Mouse (Mus musculus): ENCODE measurements at regions not wholly inside any gene's neighbourhood (a gene's known extent, or its start where the extent isn't known, plus 50 kb on each side); places are given as distances from the start of the nearest gene placed in this dataset.

DNA sequence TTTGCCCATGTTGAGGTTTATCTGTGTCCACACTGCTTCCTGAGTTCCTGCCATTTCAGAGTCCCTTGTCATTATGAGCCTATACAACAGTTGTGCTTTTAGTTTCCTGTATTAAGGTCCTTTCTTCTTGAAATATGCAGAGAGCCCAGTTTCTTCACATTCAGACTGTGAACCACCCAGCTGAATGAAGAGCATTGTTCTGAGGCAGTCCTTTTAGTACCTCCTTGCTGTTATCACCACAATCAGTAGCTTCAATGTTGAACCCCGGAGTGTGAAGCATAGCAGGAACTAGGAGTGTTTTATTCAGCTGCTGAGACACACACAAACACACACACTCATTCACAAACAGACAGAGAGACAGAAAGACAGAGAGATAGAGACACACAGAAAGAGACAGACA, 1452.1 kb downstream of the Gsdmc2 start:
- 45% methylated on average over 1 of the region's 1 CpGs for WGBS
- peak overlapping the region; percentile 5; the same call in 1 of the 2 replicates for H3K27ac ChIP-seq (ENCODE audit: low read length)
- no peak overlapping the region for H3K4me3 ChIP-seq (ENCODE audit: low read length)
- no peaks in the 10 kb centered on the region for H3K36me3 ChIP-seq (ENCODE audit: control insufficient read depth, insufficient read depth, low read length)
- peaks cover 6% of the 10 kb centered on the region; the same call in 1 of the 2 replicates for H3K4me1 ChIP-seq (replicated peaks; ENCODE audit: control insufficient read depth, insufficient read depth, low read length)
- H3K27me3 ChIP-seq (ENCODE audit: control insufficient read depth, insufficient read depth, low read depth, low read length): no peaks in the 10 kb centered on the region
- no peak overlapping the region for H3K4me2 ChIP-seq (ENCODE audit: low read depth, low read length)
- peak; percentile 54 for ATAC-seq (ENCODE audit: low read depth)
- no peaks in the 10 kb centered on the region for H3K9me3 ChIP-seq (ENCODE audit: control insufficient read depth, low read length)
- no peak overlapping the region for H3K9ac ChIP-seq (ENCODE audit: low read length)

- H3K27ac ChIP-seq (ENCODE audit: low read length): no peak overlapping the region
- 64% methylated on average over 3 of the region's 3 CpGs for WGBS
Observed at GRCm38 (mm10) chr15:62392381-62392780, 1452.6 kb downstream of the Gsdmc2 start.

DNA sequence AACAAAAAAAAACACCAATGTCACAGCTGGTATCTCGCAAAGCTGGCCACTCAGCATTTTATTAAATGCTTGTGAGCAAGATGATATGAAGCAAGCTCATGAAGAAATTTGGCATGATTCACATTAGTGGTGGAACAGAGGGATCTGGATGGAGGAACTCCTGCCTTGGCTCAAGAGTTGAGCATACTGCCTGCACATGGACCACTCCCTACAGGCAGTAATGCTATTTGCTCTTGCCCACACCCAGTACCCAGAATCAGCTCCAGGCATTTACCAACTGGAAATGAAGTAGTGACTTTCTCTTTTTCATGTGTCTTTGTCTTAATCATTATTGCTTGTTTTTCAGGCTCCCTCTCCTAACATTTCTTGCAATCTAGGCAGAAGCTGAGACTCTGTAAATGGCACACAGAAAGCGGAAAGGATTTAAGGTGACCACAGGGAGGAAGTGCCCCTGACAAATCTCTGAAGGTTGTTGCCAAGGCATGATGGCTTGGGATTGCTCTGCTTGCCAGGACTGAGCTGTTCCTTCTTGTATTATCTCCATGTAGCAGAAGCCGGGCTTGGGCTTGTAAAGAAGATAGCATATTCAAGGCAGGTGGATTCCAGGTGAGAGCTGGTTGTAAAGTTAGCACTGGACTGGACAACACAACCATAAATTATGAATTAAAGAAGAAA, 1455.4 kb downstream of the Gsdmc2 start:
- ATAC-seq (ENCODE audit: low read depth): no peak
- no peak overlapping the region for H3K9ac ChIP-seq (ENCODE audit: low read length)

More at GRCm38 (mm10) chr15:62392381-62392780, 1452.6 kb downstream of the Gsdmc2 start:
- Histone ChIP-seq H3K36me3 (ENCODE audit: control insufficient read depth, insufficient read depth, low read length) (no peaks in the 10 kb centered on the region), H3K4me2 (ENCODE audit: low read depth, low read length) (no peak overlapping the region), H3K27me3 (ENCODE audit: control insufficient read depth, insufficient read depth, low read depth, low read length) (no peaks in the 10 kb centered on the region), H3K4me1 (replicated peaks; ENCODE audit: control insufficient read depth, insufficient read depth, low read length) (peaks cover 6% of the 10 kb centered on the region; the same call in 1 of the 2 replicates), H3K4me3 (ENCODE audit: low read length) (no peak overlapping the region), H3K9me3 (ENCODE audit: control insufficient read depth, low read length) (no peaks in the 10 kb centered on the region), H3K9ac (ENCODE audit: low read length) (no peak overlapping the region)
- ATAC-seq (ENCODE audit: low read depth): peak; percentile 59

DNA sequence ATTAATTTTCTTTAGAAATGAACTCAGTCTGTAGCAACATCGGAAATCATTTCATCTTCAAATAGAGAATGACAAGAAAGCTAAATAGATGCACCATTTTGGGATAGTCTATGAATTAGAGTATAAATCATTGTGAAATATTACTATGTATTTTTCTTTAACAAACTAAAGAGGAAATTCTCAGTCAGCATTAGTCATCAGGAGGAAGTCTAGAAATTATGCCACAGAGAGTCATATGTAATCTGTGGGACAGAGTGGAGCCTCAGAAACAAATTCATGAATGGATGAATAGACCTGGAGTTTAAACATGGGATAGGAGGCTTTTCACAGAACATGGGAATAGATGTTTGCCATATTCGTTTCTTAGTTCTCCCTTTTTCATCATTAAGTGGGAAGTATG, 1459.4 kb upstream of the A1bg start:
- Histone ChIP-seq H3K27ac (ENCODE audit: low read length) (no peak overlapping the region), H3K36me3 (ENCODE audit: control insufficient read depth, insufficient read depth, low read length) (no peaks in the 10 kb centered on the region), H3K27me3 (ENCODE audit: control insufficient read depth, insufficient read depth, low read depth, low read length) (no peaks in the 10 kb centered on the region), H3K9ac (ENCODE audit: low read length) (no peak overlapping the region), H3K4me1 (replicated peaks; ENCODE audit: control insufficient read depth, insufficient read depth, low read length) (no peaks in the 10 kb centered on the region), H3K9me3 (ENCODE audit: control insufficient read depth, low read length) (no peaks in the 10 kb centered on the region), H3K4me3 (ENCODE audit: low read length) (no peak overlapping the region), H3K4me2 (ENCODE audit: low read depth, low read length) (no peak overlapping the region)
- no peak for ATAC-seq (ENCODE audit: low read depth)
- 73% methylated on average over 2 of the region's 2 CpGs for WGBS

More for the DNA sequence above, 1455.4 kb downstream of the Gsdmc2 start:
- WGBS: 90% methylated on average over 3 of the region's 3 CpGs
- H3K4me1 ChIP-seq (replicated peaks; ENCODE audit: control insufficient read depth, insufficient read depth, low read length): 0 out of 2 replicates have a peak, but pooled peaks cover 2% of the 10 kb centered on the region
- no peak overlapping the region for H3K4me3 ChIP-seq (ENCODE audit: low read length)
- H3K4me2 ChIP-seq (ENCODE audit: low read depth, low read length): no peak overlapping the region
- no peaks in the 10 kb centered on the region for H3K36me3 ChIP-seq (ENCODE audit: control insufficient read depth, insufficient read depth, low read length)
- H3K27ac ChIP-seq (ENCODE audit: low read length): no peak overlapping the region
- no peaks in the 10 kb centered on the region for H3K9me3 ChIP-seq (ENCODE audit: control insufficient read depth, low read length)
- H3K27me3 ChIP-seq (ENCODE audit: control insufficient read depth, insufficient read depth, low read depth, low read length): no peaks in the 10 kb centered on the region

DNA sequence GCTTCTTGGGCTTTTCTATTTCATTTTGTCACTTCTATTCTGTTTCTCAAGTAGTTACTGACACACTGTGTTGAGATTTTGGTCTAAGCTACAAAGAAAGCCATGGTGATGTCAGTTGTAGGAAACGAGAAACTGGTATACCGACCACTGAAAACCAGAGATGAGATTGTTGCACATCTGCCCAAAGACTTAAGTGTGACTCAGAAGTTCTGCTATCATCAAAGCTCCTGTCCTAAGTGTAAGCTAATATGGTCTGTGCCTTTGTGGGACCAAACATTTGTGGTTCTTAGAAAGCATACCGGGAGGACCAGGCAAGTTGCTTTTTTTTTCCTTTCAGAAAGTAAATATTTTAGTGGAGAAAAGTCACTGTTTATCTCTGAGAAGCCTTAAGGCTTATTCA, 1451.8 kb upstream of the A1bg start:
- ATAC-seq (ENCODE audit: low read depth): no peak
- 66% methylated on average over 3 of the region's 3 CpGs for WGBS
- H3K4me3 ChIP-seq (ENCODE audit: low read length): no peak overlapping the region

GRCm38 (mm10) chr15:62361171-62361570, 1438.4 kb upstream of the A1bg start:
- H3K9me3 ChIP-seq (ENCODE audit: control insufficient read depth, low read length): no peaks in the 10 kb centered on the region
- no peak overlapping the region for H3K4me3 ChIP-seq (ENCODE audit: low read length)
- no peaks in the 10 kb centered on the region for H3K4me1 ChIP-seq (replicated peaks; ENCODE audit: control insufficient read depth, insufficient read depth, low read length)
- H3K4me2 ChIP-seq (ENCODE audit: low read depth, low read length): no peak overlapping the region
- H3K36me3 ChIP-seq (ENCODE audit: control insufficient read depth, insufficient read depth, low read length): no peaks in the 10 kb centered on the region
- H3K27ac ChIP-seq (ENCODE audit: low read length): no peak overlapping the region
- ATAC-seq (ENCODE audit: low read depth): no peak
- no peak overlapping the region for H3K9ac ChIP-seq (ENCODE audit: low read length)
- H3K27me3 ChIP-seq (ENCODE audit: control insufficient read depth, insufficient read depth, low read depth, low read length): no peaks in the 10 kb centered on the region

More for the DNA sequence above, 1451.8 kb upstream of the A1bg start:
- Histone ChIP-seq H3K27me3 (ENCODE audit: control insufficient read depth, insufficient read depth, low read depth, low read length) (no peaks in the 10 kb centered on the region), H3K9me3 (ENCODE audit: control insufficient read depth, low read length) (no peaks in the 10 kb centered on the region), H3K9ac (ENCODE audit: low read length) (no peak overlapping the region), H3K27ac (ENCODE audit: low read length) (no peak overlapping the region), H3K4me1 (replicated peaks; ENCODE audit: control insufficient read depth, insufficient read depth, low read length) (no peaks in the 10 kb centered on the region), H3K4me2 (ENCODE audit: low read depth, low read length) (no peak overlapping the region), H3K36me3 (ENCODE audit: control insufficient read depth, insufficient read depth, low read length) (no peaks in the 10 kb centered on the region)

GRCm38 (mm10) chr15:62358338-62359239, 1435.8 kb upstream of the A1bg start:
- H3K4me1 ChIP-seq (replicated peaks; ENCODE audit: control insufficient read depth, insufficient read depth, low read length): no peaks in the 10 kb centered on the region
- H3K4me3 ChIP-seq (ENCODE audit: low read length): no peak overlapping the region
- H3K27me3 ChIP-seq (ENCODE audit: control insufficient read depth, insufficient read depth, low read depth, low read length): no peaks in the 10 kb centered on the region
- WGBS: 76% methylated on average over 8 of the region's 8 CpGs
- no peak overlapping the region for H3K27ac ChIP-seq (ENCODE audit: low read length)
- H3K9ac ChIP-seq (ENCODE audit: low read length): no peak overlapping the region
- no peaks in the 10 kb centered on the region for H3K36me3 ChIP-seq (ENCODE audit: control insufficient read depth, insufficient read depth, low read length)
- no peaks in the 10 kb centered on the region for H3K9me3 ChIP-seq (ENCODE audit: control insufficient read depth, low read length)
- no peak for ATAC-seq (ENCODE audit: low read depth)
- H3K4me2 ChIP-seq (ENCODE audit: low read depth, low read length): no peak overlapping the region

DNA sequence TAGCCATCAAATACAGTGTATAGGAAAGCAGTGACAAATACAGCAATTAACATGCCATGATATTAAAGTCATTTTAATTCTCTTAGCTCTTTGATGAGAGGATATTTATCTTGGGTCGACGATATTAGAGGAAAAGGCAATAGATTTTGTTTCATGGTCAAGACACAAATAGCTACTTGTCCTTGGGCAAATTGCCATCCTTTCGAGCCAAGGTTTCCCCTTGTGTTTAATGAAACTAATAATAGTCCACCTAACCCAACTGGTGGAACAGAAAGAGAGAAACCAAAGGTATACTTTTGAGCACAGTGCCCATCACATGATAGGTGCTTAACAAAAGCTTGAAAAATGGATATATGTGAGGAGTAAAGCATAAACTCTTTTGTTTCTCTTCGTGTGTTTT, 1431.0 kb upstream of the A1bg start:
- no peak overlapping the region for H3K4me3 ChIP-seq (ENCODE audit: low read length)
- ATAC-seq (ENCODE audit: low read depth): no peak
- WGBS: 59% methylated on average over 4 of the region's 4 CpGs
- H3K9me3 ChIP-seq (ENCODE audit: control insufficient read depth, low read length): no peaks in the 10 kb centered on the region
- no peaks in the 10 kb centered on the region for H3K36me3 ChIP-seq (ENCODE audit: control insufficient read depth, insufficient read depth, low read length)
- no peak overlapping the region for H3K27ac ChIP-seq (ENCODE audit: low read length)
- no peaks in the 10 kb centered on the region for H3K4me1 ChIP-seq (replicated peaks; ENCODE audit: control insufficient read depth, insufficient read depth, low read length)
- H3K4me2 ChIP-seq (ENCODE audit: low read depth, low read length): no peak overlapping the region
- H3K9ac ChIP-seq (ENCODE audit: low read length): no peak overlapping the region
- no peaks in the 10 kb centered on the region for H3K27me3 ChIP-seq (ENCODE audit: control insufficient read depth, insufficient read depth, low read depth, low read length)

All from lung, embryonic 16.5 days (tissue).